Mouse (Mus musculus) common myeloid progenitor, adult 5-6 weeks (primary cell): Measurements from ENCODE around the gene Ldlrad3. TPM values are rescaled to one million over a fixed set of nuclear protein-coding genes. Genes with fewer than 3 reads are reported as not detected.

Experiments
- ATAC-seq: replicated peaks from 2 replicates; pipeline ENCODE4 v1.8.0; 2016; ENCODE audit warnings: low read depth, mild to moderate bottlenecking, moderate TSS enrichment, inconsistent platforms; ENCODE audit not compliant: poor library complexity, severe bottlenecking
- total RNA-seq: library from RNA; stranded (forward); fragments of 200-1000, 187-1606 nt; gene quantifications from 2 replicates; pipeline ENCODE4 v1.2.3, GENCODE M21; 2017

Gene Ldlrad3
- total RNA-seq, 1 experiment from 2014 or later: 9.2 TPM

DNA sequence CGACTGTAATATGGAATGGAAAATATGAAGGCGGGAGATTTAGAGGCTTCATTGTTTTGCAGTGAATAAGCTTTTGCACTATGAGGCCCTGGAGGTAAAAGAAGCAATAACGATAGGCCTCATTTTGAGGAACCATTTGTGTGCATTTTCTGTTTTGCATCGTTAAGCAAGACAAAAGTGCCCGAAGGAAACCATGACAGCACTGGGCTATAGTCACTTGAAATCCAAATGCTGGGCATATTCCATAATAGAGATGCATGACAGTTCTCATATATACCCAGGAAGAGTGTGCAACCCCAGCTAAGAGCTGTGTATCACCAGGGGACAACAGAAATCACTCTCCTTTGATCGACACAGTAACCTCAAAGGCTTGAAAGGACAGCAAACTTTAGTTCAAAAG, 38.1 kb downstream of the Ldlrad3 start:
- ATAC-seq: no peak

DNA sequence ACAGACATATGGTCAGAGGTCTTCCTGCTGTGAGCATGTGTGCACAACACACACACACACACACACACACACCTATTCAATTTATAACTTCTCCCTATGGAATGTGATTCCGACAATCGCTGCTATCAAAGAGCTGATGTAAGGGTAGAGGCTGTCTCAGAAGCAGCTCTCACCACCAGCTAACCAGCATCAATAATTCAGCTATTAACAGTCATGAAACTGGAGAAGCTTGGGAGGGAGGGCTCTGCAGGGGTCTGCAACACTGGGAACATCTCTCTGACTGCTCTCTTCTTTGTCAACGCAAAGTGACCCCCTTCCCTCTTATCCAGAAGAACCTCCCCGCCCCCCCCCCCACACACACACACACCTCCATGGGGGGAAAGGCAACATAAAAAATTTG, 38.6 kb downstream of the Ldlrad3 start:
- no peak for ATAC-seq

DNA sequence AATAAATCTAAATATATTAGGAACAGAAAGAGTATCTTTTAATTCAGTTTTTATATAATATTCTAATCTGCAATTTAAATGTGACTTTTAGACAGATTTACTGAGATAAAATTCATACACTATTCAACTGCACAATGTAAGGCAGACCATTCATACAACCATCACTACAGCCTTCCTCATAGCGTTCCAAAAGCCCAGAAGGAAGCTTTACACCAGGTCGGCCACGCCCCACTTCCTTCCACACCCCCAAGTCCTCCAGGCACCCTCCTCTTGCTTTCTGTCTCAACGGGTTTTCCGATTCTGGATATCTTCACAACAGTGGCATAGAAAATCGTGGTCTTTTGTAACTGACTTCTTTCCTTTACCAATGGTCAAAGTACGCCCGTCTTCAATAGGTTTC, 39.8 kb downstream of the Ldlrad3 start:
- peak; percentile 92 for ATAC-seq

DNA sequence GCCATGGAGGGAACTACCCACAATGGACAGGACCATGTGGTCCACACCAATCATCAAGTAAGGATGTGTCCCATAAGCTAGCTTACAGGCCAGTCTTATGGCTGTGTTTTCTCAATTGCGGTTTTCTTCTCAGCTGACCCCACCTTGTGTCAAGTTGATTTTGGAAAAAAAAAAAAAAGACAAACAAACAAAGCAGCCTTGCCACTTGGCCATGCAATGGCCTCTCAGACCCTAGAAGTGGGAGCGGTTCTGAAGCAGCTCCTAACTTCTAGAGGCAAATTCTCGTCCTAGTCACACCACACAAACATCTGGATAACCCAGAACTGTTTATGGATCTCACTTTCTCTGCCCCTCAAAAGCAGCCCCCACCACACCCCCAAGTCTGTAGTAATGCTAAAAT, 41.1 kb downstream of the Ldlrad3 start:
- ATAC-seq: no peak

DNA sequence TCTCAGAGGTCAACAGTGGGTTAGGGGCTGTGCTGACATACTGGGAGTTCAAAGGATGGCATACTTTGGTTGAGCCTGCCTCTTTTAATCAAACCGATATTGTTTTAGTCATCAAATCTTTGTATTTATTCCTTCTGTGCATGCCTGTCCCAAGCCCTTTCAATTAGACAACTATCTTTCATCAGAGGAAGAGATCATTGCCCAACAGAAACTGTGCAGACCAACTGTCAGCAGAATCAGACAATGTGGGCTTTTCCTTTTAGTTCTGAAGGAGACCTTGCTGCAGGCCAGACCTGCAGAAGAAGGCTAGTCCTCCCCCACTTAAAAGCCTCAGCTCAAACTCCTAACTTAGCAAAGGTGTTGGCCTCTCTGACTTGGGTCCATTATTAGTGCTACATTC, 41.9 kb downstream of the Ldlrad3 start:
- ATAC-seq: no peak

DNA sequence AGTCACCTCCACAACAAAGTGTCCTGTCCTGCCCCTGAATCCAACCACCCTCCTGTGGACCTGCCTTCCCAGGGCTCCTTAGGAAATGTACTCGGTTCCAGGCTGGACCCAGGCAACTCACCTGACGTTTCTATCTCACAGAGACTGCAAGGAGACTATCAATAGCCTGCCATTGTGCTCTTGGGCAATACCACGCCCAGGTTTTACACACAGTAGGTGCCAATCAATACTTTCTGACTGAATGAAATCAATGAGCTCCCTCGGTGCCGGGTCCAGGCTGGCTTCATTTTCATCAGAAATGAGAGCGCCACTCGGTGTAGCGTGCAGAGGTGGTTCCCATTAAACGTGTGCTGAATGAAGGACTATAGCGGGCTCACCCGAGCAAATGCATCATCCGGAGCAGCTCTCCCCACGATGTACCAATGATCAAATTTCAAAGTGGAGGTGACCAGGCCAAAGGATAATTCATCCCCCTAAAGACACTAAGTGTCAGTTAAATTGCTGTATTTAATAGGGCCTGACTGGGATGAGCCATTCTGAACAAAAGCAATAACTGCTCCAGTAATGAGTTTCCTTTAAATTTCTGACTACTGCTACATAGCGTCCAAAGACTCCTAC, 43.4 kb downstream of the Ldlrad3 start:
- ATAC-seq: no peak

DNA sequence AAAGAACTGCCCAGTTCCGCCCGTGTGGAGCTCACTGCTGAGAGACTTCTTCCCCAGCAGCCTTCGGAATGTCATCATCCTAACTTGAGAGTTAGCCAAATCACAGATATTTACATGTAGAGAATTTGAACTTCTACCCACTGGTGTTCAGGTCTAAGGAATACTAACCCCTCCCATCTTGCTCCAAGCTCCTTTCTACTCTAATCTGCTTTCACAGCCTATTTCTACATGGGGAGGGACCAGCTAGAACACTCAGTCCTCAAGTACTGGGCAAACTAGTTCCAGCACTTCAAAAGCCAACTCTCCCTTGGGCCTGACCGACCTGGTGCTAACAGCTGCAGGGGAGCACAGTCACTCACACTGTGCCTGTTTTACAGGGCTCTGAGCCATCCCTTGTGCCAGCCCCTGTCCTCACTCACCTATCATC, 44.0 kb downstream of the Ldlrad3 start:
- no peak for ATAC-seq

DNA sequence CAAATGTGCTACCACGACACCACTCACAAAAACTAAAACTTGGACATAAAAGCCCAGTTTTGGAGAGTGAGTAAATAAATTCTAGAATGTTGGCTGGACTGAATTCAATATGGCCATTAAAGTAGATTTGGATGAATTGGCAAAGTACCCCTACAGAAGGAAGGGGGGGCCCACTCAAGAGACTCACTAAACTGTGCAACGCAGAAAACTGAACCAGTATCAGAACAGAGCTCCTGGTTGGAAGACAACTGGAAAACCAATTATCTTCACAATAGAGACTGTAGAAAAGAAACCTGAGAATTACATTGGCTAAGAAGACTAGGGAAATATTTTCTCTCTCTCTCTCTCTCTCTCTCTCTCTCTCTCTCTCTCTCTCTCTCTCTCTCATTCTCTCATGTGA, 45.0 kb downstream of the Ldlrad3 start:
- no peak for ATAC-seq

DNA sequence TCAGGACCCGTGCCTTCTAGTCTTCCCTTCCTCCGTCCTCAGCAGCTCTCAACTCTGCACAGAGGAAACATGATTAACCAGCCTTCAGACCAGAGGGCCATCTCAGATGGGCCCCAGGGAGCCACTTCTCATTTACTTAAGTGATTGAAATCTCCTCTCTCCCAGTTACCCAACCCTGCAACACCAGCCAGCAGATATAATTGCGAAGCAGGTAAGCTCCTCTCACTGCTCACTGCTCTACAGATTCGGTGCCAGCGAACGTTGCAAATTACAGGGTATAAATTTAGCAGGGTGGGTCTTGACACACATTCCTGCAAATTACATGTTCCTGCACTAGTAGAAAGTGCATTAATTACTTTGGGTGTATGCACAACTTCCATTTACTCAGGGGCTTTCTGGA, 48.3 kb downstream of the Ldlrad3 start:
- ATAC-seq: no peak

DNA sequence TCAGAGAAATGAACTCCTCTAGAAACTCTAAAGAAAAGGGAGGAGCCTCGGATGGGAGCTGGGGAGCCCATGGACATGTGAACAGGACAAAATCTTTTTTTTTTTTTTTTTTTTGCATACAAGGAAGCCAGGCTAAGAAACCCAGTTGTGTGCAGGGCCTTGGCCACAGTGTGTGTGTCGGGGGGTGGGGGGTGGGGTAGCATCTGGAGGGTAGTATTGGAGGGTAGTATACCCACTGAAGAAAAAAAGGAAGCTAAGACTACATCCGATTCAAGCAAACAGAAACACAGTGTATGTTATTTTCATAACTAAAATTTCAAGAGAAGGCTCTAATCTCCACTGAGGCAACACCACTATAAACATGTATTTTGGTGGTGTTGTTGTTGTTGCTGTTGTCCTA, 50.0 kb downstream of the Ldlrad3 start:
- peak; percentile 73 for ATAC-seq

DNA sequence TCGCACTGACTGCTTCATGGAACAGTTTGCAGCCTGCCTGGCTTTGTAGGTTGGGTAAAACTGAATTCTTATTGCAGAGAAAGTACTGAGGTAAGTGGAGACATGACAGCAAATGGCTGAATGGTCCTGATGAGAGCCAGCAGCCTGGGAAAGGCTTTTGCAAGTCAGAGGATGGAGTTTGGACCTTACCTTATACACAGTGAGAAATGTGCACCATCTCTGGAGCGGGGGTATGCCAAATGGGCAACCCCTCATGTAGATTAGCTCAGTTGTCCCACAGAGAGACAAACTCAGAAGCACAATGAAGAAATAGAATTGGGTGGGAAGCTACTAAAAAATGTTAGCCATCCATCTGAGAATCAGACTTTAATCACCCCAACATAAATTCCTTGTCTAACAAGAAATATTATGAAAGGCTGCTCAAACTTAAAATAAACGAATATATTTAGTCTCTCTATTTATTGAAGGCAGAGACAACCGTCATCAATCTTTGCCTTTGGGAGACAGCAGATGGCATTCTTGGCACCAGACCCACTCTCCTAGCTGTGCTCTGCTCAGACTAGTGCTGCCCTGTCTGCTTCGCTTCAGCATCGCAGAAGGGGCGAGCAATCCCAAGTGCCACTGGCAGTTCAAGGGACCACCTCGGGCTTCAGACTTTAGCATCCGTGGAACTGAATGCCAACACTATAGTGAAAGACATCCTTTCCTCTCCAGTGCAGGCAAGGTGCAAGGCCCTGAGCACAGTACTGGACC, 51.5 kb downstream of the Ldlrad3 start:
- ATAC-seq: no peak

DNA sequence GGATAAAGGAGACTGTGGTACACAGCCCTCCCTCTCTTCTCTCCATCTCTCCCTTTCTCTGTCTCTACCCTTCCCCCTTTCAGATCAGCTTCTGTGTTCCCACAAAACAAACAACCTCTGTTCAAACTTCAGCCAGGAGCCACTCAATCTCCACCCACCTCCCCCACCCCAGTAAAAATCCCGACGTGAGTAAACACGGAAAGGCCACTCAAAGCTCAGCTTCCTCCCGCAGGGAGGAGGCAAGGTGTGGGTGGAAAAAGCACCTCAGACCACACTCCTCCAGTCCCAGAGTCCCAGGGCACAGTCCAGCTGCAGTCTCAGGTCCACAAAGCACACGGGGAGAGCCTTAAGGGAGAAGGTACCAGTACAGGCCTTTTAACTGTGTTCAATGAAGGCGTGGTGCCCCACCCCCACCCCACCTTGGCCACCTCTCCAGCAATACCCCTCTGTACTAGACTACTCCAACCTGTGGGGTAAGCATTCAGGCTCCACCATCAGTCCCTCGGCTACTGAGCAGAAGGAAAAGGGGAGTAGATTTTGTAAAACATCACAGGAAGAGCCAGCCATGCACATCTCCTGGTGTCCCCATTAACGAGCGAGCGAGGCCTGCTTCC, 53.1 kb downstream of the Ldlrad3 start:
- ATAC-seq: no peak

DNA sequence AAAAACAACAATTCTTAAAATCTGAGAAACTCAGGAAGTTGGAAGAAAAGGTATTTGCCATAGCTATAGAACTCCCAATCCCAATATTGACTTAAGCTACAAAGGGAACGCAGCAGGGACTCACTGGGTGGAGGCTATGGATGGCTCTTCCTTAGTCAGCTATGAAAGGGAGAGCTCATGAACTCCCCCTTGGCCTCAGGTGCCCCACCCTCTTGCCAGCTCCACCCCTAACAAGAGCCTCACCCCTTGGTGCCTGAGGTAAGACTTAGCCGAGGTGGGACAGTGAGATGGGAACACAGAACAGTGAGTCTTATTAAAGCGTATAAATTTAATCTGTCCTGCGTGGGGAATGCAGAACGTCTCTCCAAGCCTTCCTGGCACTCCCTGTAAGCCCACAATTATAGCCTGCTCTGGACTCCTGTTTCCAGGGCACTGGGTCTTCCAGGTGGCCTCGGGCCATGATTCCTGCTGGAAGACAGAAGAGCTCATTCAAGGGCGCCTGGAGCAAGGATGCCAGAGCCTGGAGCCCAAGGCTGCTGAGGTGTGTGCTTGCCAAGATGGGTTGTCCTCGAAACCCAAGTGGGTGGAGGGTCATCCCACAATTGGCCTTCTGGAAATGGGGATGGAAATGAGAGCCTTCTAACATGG, 55.9 kb downstream of the Ldlrad3 start:
- ATAC-seq: no peak

DNA sequence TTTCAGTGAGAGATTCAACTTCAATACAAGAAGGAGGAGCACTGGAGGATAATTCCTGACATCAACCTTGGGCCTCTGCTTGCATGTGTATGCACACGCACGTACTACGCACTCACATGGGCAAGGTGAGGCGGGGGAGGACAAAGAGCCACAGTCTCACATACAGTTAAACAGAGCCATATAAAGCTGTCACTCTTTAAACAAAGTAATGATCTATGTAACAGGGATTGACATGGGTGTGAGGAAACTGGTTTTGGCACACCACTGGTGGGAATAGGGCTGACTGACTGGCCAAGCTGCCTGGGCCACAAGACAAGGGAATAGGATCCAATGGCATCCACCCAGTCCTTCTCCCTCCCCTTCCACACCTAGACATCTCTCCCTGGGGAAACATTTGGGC, 57.0 kb downstream of the Ldlrad3 start:
- ATAC-seq: no peak

DNA sequence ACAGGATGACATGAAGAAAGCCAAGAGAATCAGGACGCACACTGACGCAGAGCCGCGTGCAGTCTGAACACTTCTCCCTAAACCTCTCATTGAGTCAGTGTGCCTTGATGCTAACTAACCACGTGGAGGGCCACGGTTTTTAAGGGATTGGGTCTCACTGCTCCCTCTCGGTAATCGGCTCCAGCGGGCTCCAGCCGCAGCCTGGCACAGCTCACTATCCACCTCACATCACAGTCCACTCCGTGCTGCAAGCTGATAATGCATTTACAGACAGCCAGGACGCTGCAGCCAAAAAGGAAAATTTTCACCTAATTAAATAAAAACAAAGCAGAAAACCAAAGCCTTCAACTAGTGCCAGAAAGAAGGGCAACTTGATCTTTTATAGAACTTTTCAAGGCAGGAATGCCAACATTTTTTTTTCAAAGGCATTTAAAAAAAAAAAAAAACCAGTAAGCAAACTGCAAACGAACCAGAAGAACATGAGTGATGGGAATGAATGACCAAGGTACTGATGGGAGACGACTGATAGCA, 57.6 kb downstream of the Ldlrad3 start:
- no peak for ATAC-seq

DNA sequence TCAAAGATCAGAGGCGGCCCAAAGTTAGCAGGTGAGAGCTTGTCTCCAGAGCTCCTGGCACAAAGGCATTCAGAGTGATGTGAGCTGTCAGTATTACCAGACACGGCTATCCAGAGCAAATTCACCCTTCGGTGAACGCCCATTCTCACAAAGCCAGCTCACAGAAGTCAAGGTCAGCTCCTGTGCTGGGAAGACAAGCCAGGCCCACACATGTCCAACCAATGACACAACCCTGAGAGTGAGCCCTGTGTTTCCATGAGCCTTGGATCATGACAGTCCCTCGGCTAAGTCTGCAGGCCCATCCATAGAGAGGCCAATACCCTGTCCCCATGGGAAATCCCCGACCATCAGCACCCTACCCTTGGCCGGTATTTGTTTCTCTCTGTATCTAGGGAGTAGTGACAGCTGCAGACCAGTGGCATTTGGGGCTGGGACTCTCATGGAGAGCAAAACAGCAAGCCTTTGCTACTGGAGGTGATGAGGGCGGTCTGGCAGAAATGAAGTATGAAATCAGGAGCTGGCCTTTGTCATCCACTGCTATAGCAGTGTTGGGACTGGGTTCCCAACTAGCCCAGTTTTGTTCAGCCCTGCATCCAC, 58.3 kb downstream of the Ldlrad3 start:
- ATAC-seq: no peak

DNA sequence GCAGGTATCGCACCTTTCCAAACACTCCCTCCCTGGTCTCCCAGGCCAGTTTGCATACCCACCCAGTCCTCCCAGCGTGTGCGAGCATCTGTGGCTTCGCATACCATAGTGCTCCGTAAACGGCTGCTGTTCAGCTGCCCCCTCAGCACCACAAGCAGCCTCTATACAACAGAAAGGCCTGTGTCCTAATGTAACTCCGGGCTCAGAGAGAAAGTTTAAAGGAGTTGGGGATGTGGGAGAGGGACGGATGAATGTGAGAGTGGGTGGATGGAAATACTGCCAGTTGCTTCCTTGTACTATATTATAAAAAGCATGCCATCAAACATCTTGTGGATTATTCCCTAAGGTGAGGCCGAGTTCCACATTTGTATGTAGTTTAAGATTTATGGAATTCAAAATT, 59.0 kb downstream of the Ldlrad3 start:
- no peak for ATAC-seq

DNA sequence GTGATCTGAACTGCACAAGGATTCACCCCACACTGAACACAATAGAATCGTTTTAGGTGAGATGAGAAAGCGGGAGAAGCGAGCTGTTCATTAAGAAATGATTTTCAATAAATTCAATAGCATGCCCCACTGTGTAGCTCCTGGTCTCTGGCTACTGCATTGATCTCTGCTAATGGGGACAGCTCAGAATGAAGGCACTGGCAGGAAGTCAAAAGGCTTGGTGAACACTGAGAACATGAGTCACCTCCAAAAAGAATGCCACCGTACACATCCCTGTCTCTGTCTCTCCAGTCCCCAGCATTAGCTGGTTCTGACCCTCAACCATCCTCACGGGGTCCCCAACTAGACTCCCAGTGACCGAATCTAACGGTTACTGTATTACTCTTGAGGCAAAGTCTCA, 60.1 kb downstream of the Ldlrad3 start:
- no peak for ATAC-seq

DNA sequence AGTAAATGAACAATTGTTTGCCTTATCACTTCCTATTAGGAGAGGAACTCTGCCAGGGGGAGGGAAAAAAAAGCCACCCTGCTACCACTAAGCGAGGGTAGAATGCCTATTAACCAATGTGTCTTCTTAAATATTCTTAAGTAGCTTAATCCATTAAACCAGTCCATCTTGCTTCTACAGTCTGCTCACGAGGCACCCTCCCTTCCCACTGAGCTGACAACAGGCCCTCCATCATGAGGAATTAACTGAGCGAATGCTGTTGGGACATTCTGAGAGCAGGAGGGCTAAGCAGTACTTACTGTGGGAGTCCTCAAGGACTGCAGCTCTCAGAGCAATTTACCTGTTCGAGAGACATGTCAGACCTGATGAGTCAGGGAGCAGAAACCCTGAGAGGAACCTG, 61.1 kb downstream of the Ldlrad3 start:
- ATAC-seq: no peak

DNA sequence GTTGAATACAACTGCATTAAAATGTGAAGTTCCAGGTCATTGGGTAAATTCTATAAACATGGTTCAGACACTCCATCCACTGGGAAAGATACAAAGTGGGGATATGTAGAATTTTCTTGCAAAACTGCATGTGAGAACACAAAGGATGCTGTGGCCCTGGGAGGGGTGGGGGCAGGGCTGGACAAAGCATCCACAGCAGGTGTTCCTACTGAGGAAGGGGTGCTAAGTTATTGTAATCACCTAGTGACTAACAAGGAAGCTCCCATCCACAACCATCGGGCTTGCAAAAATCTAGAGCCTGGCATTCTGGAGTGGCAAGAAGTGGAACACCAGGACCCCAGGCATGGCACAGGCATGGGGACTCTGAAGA, 64.1 kb downstream of the Ldlrad3 start:
- ATAC-seq: no peak
